Mouse (Mus musculus): ENCODE measurements at regions not wholly inside any gene's neighbourhood (a gene's known extent, or its start where the extent isn't known, plus 50 kb on each side); places are given as distances from the start of the nearest gene placed in this dataset.

- no peaks in the 10 kb centered on the region for H3K4me1 ChIP-seq (ENCODE audit: control insufficient read depth, insufficient read depth, low read length)
- H3K27ac ChIP-seq (ENCODE audit: insufficient read depth, low read length): no peak overlapping the region
- no peak for TF ChIP-seq CTCF (IDR thresholded peaks at IDR 0.05; ENCODE audit: borderline replicate concordance, insufficient read depth, low read length)
- no peak for TF ChIP-seq POLR2A (IDR thresholded peaks at IDR 0.05; ENCODE audit: low read depth, low read length)
- H3K4me3 ChIP-seq (ENCODE audit: insufficient read depth, low read length): no peak overlapping the region
These were observed 78.8 kb downstream of the Asb13 start for GRCm38 (mm10) chr13:3712497-3713160.

DNA sequence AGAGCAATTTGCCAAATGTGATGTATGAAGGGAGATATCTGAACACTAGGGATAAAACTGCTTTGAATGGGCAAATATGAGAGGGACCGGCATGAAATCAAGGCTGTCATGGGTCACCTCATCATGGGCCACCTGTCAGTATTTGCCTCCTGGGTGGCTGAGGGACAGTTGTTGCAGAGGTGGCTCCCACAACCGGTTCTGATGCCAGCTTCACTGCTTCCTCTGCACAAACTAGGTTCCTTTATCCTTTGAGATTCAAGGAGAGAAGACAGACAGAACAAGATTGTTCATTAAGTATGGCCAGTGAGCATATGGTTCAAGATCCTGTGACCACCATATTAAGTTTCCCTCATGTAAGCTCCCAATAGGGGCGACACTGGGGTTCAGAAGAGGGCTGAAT is 78.3 kb downstream of the Asb13 start:
- H3K4me3 ChIP-seq (ENCODE audit: insufficient read depth, low read length): no peak overlapping the region
- H3K4me1 ChIP-seq (ENCODE audit: control insufficient read depth, insufficient read depth, low read length): no peaks in the 10 kb centered on the region
- TF ChIP-seq POLR2A (IDR thresholded peaks at IDR 0.05; ENCODE audit: low read depth, low read length) (no peak), CTCF (IDR thresholded peaks at IDR 0.05; ENCODE audit: borderline replicate concordance, insufficient read depth, low read length) (no peak)
- no peak overlapping the region for H3K27ac ChIP-seq (ENCODE audit: insufficient read depth, low read length)

GRCm38 (mm10) chr13:3709982-3710618 is 76.3 kb downstream of the Asb13 start:
- Histone ChIP-seq H3K4me3 (ENCODE audit: insufficient read depth, low read length) (no peak overlapping the region), H3K27ac (ENCODE audit: insufficient read depth, low read length) (no peak overlapping the region), H3K4me1 (ENCODE audit: control insufficient read depth, insufficient read depth, low read length) (no peaks in the 10 kb centered on the region)
- no peak for TF ChIP-seq POLR2A (IDR thresholded peaks at IDR 0.05; ENCODE audit: low read depth, low read length)
- TF ChIP-seq CTCF (IDR thresholded peaks at IDR 0.05; ENCODE audit: borderline replicate concordance, insufficient read depth, low read length): no peak

GRCm38 (mm10) chr13:3708896-3709631 is 75.2 kb downstream of the Asb13 start:
- H3K4me3 ChIP-seq (ENCODE audit: insufficient read depth, low read length): no peak overlapping the region
- no peak overlapping the region for H3K27ac ChIP-seq (ENCODE audit: insufficient read depth, low read length)
- no peak for TF ChIP-seq CTCF (IDR thresholded peaks at IDR 0.05; ENCODE audit: borderline replicate concordance, insufficient read depth, low read length)
- no peak for TF ChIP-seq POLR2A (IDR thresholded peaks at IDR 0.05; ENCODE audit: low read depth, low read length)
- no peaks in the 10 kb centered on the region for H3K4me1 ChIP-seq (ENCODE audit: control insufficient read depth, insufficient read depth, low read length)
